Mouse (Mus musculus) hindbrain, embryonic 11.5 days (tissue): ENCODE results near the gene Galnt15. TPM values are rescaled to one million over a fixed set of nuclear protein-coding genes. Genes with fewer than 3 reads are reported as not detected.

Experiments used
- ATAC-seq: fragments of 200-750 bp; cut with Nextera tagmentation; 2 replicates; pipeline ENCODE4 v1.8.0; 2017; ENCODE audit warnings: mild to moderate bottlenecking, moderate TSS enrichment, moderate library complexity; ENCODE audit not compliant: low FRiP score
- DNase-seq: peaks from one replicate; pipeline ENCODE4 v3.0.0-alpha.2; 2015; ENCODE audit warnings: low spot score
- H3K27ac ChIP-seq: fragments of 300-500 bp; sonication (generic); 2 replicates; pipeline ENCODE4 v1.5.1; 2014; ENCODE audit warnings: mild to moderate bottlenecking, low read depth, low read length
- H3K27me3 ChIP-seq: fragments of 300-500 bp; sonication (generic); 2 replicates; pipeline ENCODE4 v1.6.1; 2014; ENCODE audit warnings: mild to moderate bottlenecking, low read length, moderate library complexity, mixed read lengths; ENCODE audit not compliant: control insufficient read depth, insufficient read depth
- H3K36me3 ChIP-seq: fragments of 300-500 bp; sonication (generic); 2 replicates; pipeline ENCODE4 v1.6.1; 2014; ENCODE audit warnings: mild to moderate bottlenecking, low read length, moderate library complexity, mixed read lengths; ENCODE audit not compliant: control insufficient read depth, insufficient read depth
- H3K4me1 ChIP-seq: fragments of 300-500 bp; sonication (generic); replicated peaks from 2 replicates; pipeline ENCODE4 v1.6.1; 2014; ENCODE audit warnings: low read length, mixed read lengths; ENCODE audit not compliant: control insufficient read depth, insufficient read depth
- H3K4me2 ChIP-seq: fragments of 300-500 bp; sonication (generic); replicated peaks from 2 replicates; pipeline ENCODE4 v1.6.1; 2014; ENCODE audit warnings: mild to moderate bottlenecking, low read depth, low read length
- H3K4me3 ChIP-seq: fragments of 300-500 bp; sonication (generic); 2 replicates; pipeline ENCODE4 v1.5.1; 2014; ENCODE audit warnings: low read depth, low read length
- H3K9ac ChIP-seq: fragments of 300-500 bp; sonication (generic); 2 replicates; pipeline ENCODE4 v1.6.1; 2014; ENCODE audit warnings: low read depth, low read length
- H3K9me3 ChIP-seq: fragments of 300-500 bp; sonication (generic); 2 replicates; pipeline ENCODE4 v1.6.1; 2016; ENCODE audit warnings: low read length; ENCODE audit not compliant: control insufficient read depth
- WGBS: fragments of 180-500 bp; shearing (Covaris S2); extraction: QIAGEN DNeasy Blood & Tissue Kit; methylation state at CpG from one replicate; pipeline ENCODE4 v1.1.7; 2014; 5-methylcytosine and 5-hydroxymethylcytosine counted together
- polyA plus RNA-seq: library from polyadenylated mRNA; unstranded; fragments of >200 nt; fragmentation: Nextera tagmentation; extraction: Ambion mirVana; gene quantifications from 2 replicates; pipeline ENCODE4 v1.2.1, GENCODE M21; 2014

Galnt15 gene
- polyA plus RNA-seq, 1 experiment from 2014 or later, result 0.23 TPM

DNA sequence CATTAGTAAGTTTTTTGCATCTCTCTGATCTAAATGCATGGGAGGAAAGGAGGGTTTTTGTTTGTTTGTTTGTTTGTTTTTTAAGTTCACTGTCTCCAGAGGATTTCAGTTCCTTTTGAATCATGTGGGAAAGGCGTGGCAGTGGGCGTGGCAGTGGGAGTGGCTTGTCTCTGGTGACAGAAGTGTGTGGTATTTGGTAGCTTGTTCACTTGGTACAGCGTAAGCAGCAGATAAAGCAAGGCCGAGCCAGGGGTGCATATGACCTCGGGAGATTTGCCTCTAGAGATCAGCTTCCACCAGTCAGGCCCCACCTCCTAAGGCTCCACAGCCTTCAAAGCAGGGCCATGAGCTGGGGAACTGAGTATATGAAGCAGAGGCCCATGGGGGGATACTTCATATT is 25.1 kb downstream of the Galnt15 start:
- Histone ChIP-seq H3K4me3 (no peak overlapping the region), H3K4me1 (no peaks in the 10 kb centered on the region), H3K4me2 (no peak overlapping the region), H3K36me3 (no peaks in the 10 kb centered on the region), H3K9me3 (no peaks in the 10 kb centered on the region), H3K9ac (no peak overlapping the region), H3K27me3 (no peaks in the 10 kb centered on the region), H3K27ac (no peak overlapping the region)
- DNase-seq (no peak), ATAC-seq (no peak)
- 76% methylated on average over 5 of the region's 5 CpGs for WGBS

DNA sequence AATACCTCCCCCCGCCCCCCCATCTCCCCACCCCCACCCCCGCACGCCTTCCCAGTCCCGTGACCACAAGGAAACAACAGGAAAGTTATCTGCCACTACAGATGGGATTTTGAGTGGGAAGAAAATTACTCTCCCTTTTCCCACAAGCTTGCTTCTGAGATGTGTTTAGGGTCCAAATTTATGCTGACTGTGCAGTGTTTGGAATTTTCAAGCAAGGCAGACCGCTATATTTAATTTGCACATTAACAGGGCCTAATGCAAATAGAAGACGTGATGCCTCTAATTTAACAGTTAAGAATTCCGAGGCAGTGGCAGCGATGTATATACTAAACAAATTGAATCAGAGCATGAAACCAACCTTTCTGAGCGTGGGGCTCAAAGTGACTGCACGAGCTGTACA is 26.0 kb downstream of the Galnt15 start:
- no peaks in the 10 kb centered on the region for H3K4me1 ChIP-seq
- ATAC-seq (no peak), DNase-seq (no peak)
- H3K36me3 ChIP-seq, result no peaks in the 10 kb centered on the region
- WGBS, result 71% methylated on average over 10 of the region's 10 CpGs
- H3K9ac ChIP-seq, result no peak overlapping the region
- H3K9me3 ChIP-seq, result no peaks in the 10 kb centered on the region
- H3K27me3 ChIP-seq, result no peaks in the 10 kb centered on the region
- no peak overlapping the region for H3K27ac ChIP-seq
- H3K4me3 ChIP-seq, result no peak overlapping the region
- no peak overlapping the region for H3K4me2 ChIP-seq

DNA sequence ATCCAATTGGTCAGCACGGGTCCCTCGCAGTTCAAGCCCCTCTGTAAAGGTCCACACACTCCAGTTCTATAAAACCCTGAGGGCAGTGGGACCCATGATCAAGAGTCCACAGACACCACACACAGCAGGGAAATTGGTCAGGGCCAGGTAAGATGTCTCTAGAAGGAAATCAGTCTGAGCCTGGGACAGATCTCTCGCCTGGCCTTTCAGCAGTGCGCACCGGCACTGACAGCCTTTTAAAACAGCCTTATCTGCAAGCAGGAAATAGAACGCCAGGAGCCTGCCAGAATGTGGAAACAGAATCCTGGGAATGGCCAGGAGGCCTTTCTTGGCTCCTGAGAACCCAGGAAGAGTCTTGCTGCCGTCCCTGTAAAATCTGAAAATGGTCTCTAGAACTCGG is 27.0 kb downstream of the Galnt15 start:
- Histone ChIP-seq H3K4me2 (no peak overlapping the region), H3K36me3 (no peaks in the 10 kb centered on the region), H3K4me1 (no peaks in the 10 kb centered on the region), H3K27ac (no peak overlapping the region), H3K9ac (no peak overlapping the region), H3K4me3 (no peak overlapping the region), H3K9me3 (no peaks in the 10 kb centered on the region), H3K27me3 (no peaks in the 10 kb centered on the region)
- ATAC-seq (no peak), DNase-seq (no peak)
- WGBS, result 74% methylated on average over 8 of the region's 8 CpGs

- Histone ChIP-seq H3K9me3 (no peaks in the 10 kb centered on the region), H3K9ac (no peak overlapping the region), H3K36me3 (no peaks in the 10 kb centered on the region), H3K27me3 (no peaks in the 10 kb centered on the region), H3K4me2 (no peak overlapping the region), H3K4me1 (no peaks in the 10 kb centered on the region), H3K4me3 (no peak overlapping the region), H3K27ac (no peak overlapping the region)
- peak; percentile 30 for DNase-seq
- ATAC-seq, result no peak
- WGBS, result 94% methylated on average over 2 of the region's 2 CpGs
Observed at GRCm38 (mm10) chr14:32056675-32057074, 27.9 kb downstream of the Galnt15 start.

GRCm38 (mm10) chr14:32057664-32058063 is 28.9 kb downstream of the Galnt15 start:
- Histone ChIP-seq H3K9ac (no peak overlapping the region), H3K27ac (no peak overlapping the region), H3K4me1 (no peaks in the 10 kb centered on the region), H3K9me3 (no peaks in the 10 kb centered on the region), H3K27me3 (no peaks in the 10 kb centered on the region), H3K4me2 (no peak overlapping the region), H3K36me3 (no peaks in the 10 kb centered on the region), H3K4me3 (no peak overlapping the region)
- no peak for ATAC-seq
- no peak for DNase-seq
- 87% methylated on average over 4 of the region's 4 CpGs for WGBS

DNA sequence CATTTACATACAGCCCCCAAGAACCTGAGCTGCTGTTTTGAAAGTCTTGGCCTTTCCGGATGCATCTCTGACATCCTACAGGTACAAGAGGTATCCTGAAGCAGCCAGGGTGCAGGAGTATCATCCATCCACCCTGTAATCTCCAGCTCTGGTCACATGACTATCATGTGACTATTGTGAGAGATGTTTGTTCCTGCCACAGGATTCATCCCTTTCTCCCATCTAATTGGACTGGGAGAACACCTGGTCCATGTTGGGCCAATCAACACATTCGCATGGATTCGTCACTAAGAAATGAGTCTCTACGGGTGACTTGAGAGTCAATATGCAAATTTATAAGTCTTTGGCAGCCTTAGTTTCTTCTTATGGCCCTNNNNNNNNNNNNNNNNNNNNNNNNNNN is 32.6 kb downstream of the Galnt15 start:
- WGBS, result 85% methylated on average over 4 of the region's 4 CpGs
- Histone ChIP-seq H3K36me3 (no peaks in the 10 kb centered on the region), H3K4me1 (no peaks in the 10 kb centered on the region), H3K9me3 (no peaks in the 10 kb centered on the region), H3K27me3 (no peaks in the 10 kb centered on the region), H3K4me3 (no peak overlapping the region), H3K9ac (no peak overlapping the region), H3K27ac (no peak overlapping the region), H3K4me2 (no peak overlapping the region)
- DNase-seq, result no peak
- ATAC-seq, result no peak

- H3K27ac ChIP-seq, result no peak overlapping the region
Observed at GRCm38 (mm10) chr14:32072807-32073206, 44.0 kb downstream of the Galnt15 start.

GRCm38 (mm10) chr14:32073211-32073685 is 44.5 kb downstream of the Galnt15 start:
- H3K27me3 ChIP-seq, result no peaks in the 10 kb centered on the region
- DNase-seq, result no peak
- WGBS, result 69% methylated on average over 8 of the region's 8 CpGs
- no peak overlapping the region for H3K27ac ChIP-seq
- no peaks in the 10 kb centered on the region for H3K36me3 ChIP-seq
- H3K9me3 ChIP-seq, result no peaks in the 10 kb centered on the region
- H3K4me2 ChIP-seq, result no peak overlapping the region
- no peak for ATAC-seq
- H3K9ac ChIP-seq, result no peak overlapping the region
- no peaks in the 10 kb centered on the region for H3K4me1 ChIP-seq
- no peak overlapping the region for H3K4me3 ChIP-seq

More at GRCm38 (mm10) chr14:32072807-32073206, 44.0 kb downstream of the Galnt15 start:
- H3K4me1 ChIP-seq, result no peaks in the 10 kb centered on the region
- H3K4me2 ChIP-seq, result no peak overlapping the region
- H3K4me3 ChIP-seq, result no peak overlapping the region
- DNase-seq, result no peak
- no peak for ATAC-seq
- no peaks in the 10 kb centered on the region for H3K9me3 ChIP-seq
- H3K36me3 ChIP-seq, result no peaks in the 10 kb centered on the region
- no peaks in the 10 kb centered on the region for H3K27me3 ChIP-seq
- H3K9ac ChIP-seq, result no peak overlapping the region

DNA sequence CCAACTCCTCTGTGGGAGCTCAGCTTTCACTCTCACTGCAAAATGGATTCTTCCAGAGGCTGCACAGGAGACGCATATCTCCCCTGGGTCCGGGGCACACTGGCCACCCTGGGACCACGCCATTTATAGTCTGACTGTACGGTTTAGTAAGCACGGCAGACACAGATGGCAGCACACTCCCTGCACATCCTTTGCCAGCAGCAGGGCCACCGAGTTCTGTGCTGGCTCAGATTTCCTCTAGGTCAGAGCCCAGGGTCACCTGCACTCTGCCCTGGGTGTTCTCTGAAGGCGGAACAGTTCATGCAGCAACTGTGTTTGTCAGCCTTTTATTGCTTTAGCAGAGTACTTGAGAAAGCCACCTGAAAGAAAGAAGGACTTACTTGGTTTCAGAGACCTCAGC is 45.1 kb downstream of the Galnt15 start:
- H3K36me3 ChIP-seq, result no peaks in the 10 kb centered on the region
- no peaks in the 10 kb centered on the region for H3K4me1 ChIP-seq
- H3K9ac ChIP-seq, result no peak overlapping the region
- 59% methylated on average over 7 of the region's 7 CpGs for WGBS
- H3K9me3 ChIP-seq, result no peaks in the 10 kb centered on the region
- DNase-seq (no peak), ATAC-seq (no peak)
- H3K27ac ChIP-seq, result no peak overlapping the region
- H3K4me2 ChIP-seq, result no peak overlapping the region
- H3K27me3 ChIP-seq, result no peaks in the 10 kb centered on the region
- no peak overlapping the region for H3K4me3 ChIP-seq
